Mouse (Mus musculus) midbrain, postnatal 0 days (tissue): ENCODE data around the gene Nod2. TPM values are rescaled to one million over a fixed set of nuclear protein-coding genes. Genes with fewer than 3 reads are reported as not detected.

Experiments
- ATAC-seq: fragments of 200-750 bp; cut with Nextera tagmentation; 2 replicates; pipeline ENCODE4 v1.8.0; 2017; ENCODE audit warnings: moderate number of reproducible peaks, mild to moderate bottlenecking, moderate TSS enrichment, moderate library complexity; ENCODE audit not compliant: low FRiP score
- DNase-seq: peaks from one replicate; pipeline ENCODE4 v3.0.0-alpha.2; 2015; ENCODE audit warnings: low spot score
- H3K27ac ChIP-seq: fragments of 300-500 bp; sonication (generic); 2 replicates; pipeline ENCODE4 v1.5.1; 2014; ENCODE audit warnings: low read depth, mild to moderate bottlenecking, low read length, mixed read lengths
- H3K27me3 ChIP-seq: fragments of 300-500 bp; sonication (generic); 2 replicates; pipeline ENCODE4 v1.6.1; 2014; ENCODE audit warnings: low read length, control low read depth, mixed read lengths; ENCODE audit not compliant: insufficient read depth
- H3K36me3 ChIP-seq: fragments of 300-500 bp; sonication (generic); 2 replicates; pipeline ENCODE4 v1.6.1; 2014; ENCODE audit warnings: low read length, control low read depth, mixed read lengths; ENCODE audit not compliant: insufficient read depth
- H3K4me1 ChIP-seq: fragments of 300-500 bp; sonication (generic); 2 replicates; pipeline ENCODE4 v1.6.1; 2014; ENCODE audit warnings: mild to moderate bottlenecking, control low read depth, antibody characterized with exemption, low read length, mixed read lengths; ENCODE audit not compliant: insufficient read depth
- H3K4me2 ChIP-seq: fragments of 300-500 bp; sonication (generic); 2 replicates; pipeline ENCODE4 v1.6.1; 2014; ENCODE audit warnings: low read depth, mild to moderate bottlenecking, low read length, mixed read lengths; ENCODE audit not compliant: poor library complexity, severe bottlenecking
- H3K4me3 ChIP-seq: fragments of 300-500 bp; sonication (generic); 2 replicates; pipeline ENCODE4 v1.5.1; 2014; ENCODE audit warnings: low read depth, mild to moderate bottlenecking, low read length, moderate library complexity
- H3K9ac ChIP-seq: fragments of 300-500 bp; sonication (generic); replicated peaks from 2 replicates; pipeline ENCODE4 v1.6.1; 2014; ENCODE audit warnings: mild to moderate bottlenecking, low read length, moderate library complexity, mixed read lengths; ENCODE audit not compliant: poor library complexity, severe bottlenecking
- H3K9me3 ChIP-seq: fragments of 300-500 bp; sonication (generic); 2 replicates; pipeline ENCODE4 v1.6.1; 2016; ENCODE audit warnings: low read length, control low read depth
- CTCF ChIP-seq: IDR thresholded peaks from 2 replicates; pipeline ENCODE4 v1.5.1; 2016; ENCODE audit warnings: antibody characterized with exemption, mild to moderate bottlenecking
- WGBS: fragments of 180-500 bp; shearing (Covaris S2); extraction: QIAGEN DNeasy Blood & Tissue Kit; methylation state at CpG from one replicate; pipeline ENCODE4 v1.1.7; 2014; 5-methylcytosine and 5-hydroxymethylcytosine counted together
- polyA plus RNA-seq: library from polyadenylated mRNA; unstranded; fragments of >200 nt; fragmentation: Nextera tagmentation; extraction: Ambion mirVana; gene quantifications from 2 replicates; pipeline ENCODE4 v1.2.1, GENCODE M21; 2015
- total RNA-seq: library from RNA; depleted of rRNA; stranded (reverse); fragments of >200 nt; gene quantifications from 2 replicates; pipeline ENCODE4 v1.2.3, GENCODE M21; 2014

The Nod2 gene
- total and polyA plus RNA-seq, 2 experiments from 2014 or later, result 0.17 to 0.88 TPM

DNA sequence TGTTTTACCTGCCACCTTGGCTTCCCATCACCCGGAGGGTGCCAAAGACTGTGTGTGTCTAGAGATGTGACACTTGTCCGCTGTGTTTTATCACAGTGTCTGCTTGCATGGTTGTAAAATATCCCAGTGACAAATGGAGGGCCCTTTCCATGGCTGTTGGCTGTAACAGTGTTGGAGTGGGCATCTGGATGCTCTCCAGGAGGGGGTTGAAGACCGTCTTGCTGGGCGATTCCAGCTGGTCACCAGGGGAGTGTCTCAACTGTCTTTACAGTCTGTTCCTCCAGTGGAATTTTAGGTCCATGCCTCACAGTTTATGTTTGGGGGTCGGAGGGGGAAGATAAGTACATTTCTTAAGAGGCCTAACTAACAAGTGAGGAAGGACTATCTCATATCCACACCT lies 26.2 kb upstream of the Nod2 start:
- no peak overlapping the region for H3K9ac ChIP-seq
- H3K27me3 ChIP-seq, result no peaks in the 10 kb centered on the region
- H3K36me3 ChIP-seq, result no peaks in the 10 kb centered on the region
- TF ChIP-seq CTCF, result no peak
- no peak overlapping the region for H3K4me2 ChIP-seq
- ATAC-seq, result no peak
- DNase-seq, result no peak
- 63% methylated on average over 5 of the region's 5 CpGs for WGBS
- H3K9me3 ChIP-seq, result no peaks in the 10 kb centered on the region
- H3K4me1 ChIP-seq, result no peaks in the 10 kb centered on the region
- H3K4me3 ChIP-seq, result no peak overlapping the region
- no peak overlapping the region for H3K27ac ChIP-seq

DNA sequence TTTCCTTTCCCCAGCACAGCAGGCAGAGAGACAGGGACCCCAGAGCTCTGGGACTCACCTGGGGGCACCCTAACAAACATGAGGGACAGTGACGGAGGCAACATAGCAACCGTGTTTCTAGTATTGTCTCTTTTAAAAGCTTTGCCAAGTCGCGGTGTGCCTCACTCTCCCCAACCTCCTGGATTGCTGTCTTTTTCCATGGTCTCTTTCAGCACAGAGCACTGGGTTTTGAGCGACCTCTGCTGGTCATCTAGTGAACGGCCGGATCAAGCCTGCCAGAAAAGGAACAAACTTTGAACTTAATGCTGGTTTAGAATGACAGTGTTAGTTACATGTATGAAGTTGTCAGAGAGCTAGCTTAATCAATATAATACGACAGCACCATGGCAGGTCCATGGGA lies 25.7 kb upstream of the Nod2 start:
- Histone ChIP-seq H3K27ac (no peak overlapping the region), H3K4me1 (no peaks in the 10 kb centered on the region), H3K4me2 (no peak overlapping the region), H3K36me3 (no peaks in the 10 kb centered on the region), H3K9ac (no peak overlapping the region), H3K9me3 (no peaks in the 10 kb centered on the region), H3K4me3 (no peak overlapping the region), H3K27me3 (no peaks in the 10 kb centered on the region)
- 0% methylated on average over 8 of the region's 8 CpGs for WGBS
- DNase-seq (peak; percentile 85), ATAC-seq (0 out of 2 replicates have a peak, but pooled peaks have one; percentile 52)
- peak; percentile 99 for TF ChIP-seq CTCF

DNA sequence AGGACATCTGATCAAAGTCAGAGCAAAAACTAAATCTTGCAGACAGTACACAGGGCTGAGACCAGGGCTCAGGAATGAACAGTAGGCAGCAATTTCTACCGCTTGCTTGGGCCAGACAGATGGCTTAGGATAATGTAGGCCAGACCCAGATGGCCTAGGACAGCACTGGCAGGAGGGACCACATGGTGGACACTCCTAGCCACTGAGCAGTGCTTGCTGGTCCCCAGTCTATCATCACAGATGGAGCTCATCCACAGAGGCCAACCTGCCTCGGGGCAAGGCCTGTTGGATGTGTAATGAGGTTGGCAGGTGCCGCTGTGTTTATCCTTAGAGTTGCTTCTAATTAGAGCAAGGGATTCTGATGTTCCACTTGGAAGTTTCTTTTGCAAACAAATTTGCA lies 23.8 kb upstream of the Nod2 start:
- Histone ChIP-seq H3K4me1 (no peaks in the 10 kb centered on the region), H3K9ac (no peak overlapping the region), H3K9me3 (no peaks in the 10 kb centered on the region), H3K4me3 (no peak overlapping the region), H3K36me3 (no peaks in the 10 kb centered on the region), H3K4me2 (no peak overlapping the region), H3K27me3 (no peaks in the 10 kb centered on the region), H3K27ac (no peak overlapping the region)
- 68% methylated on average over 3 of the region's 3 CpGs for WGBS
- no peak for ATAC-seq
- TF ChIP-seq CTCF, result no peak
- DNase-seq, result peak; percentile 61

DNA sequence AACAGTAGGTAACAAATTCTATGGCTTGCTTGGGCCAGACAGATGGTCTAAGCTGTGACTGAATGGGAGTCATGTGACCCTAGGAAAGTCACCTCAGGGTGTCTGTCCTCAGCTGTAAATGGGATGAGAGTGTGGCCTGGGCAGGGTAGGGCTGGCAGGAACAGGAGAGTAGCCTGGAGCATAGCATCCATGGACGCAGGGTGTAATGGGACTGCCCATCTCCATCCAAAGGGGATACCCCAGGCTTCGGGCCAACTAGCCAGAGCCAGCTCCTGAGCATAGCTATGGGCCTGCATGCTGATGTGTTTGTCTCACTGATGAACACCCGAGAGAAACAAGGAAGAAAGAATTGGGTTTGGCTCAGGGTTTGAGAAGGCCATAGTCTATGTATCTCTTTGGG lies 22.8 kb upstream of the Nod2 start:
- Histone ChIP-seq H3K9ac (no peak overlapping the region), H3K36me3 (no peaks in the 10 kb centered on the region), H3K9me3 (no peaks in the 10 kb centered on the region), H3K27ac (no peak overlapping the region), H3K27me3 (no peaks in the 10 kb centered on the region), H3K4me2 (no peak overlapping the region), H3K4me1 (no peaks in the 10 kb centered on the region), H3K4me3 (no peak overlapping the region)
- no peak for ATAC-seq
- TF ChIP-seq CTCF, result no peak
- 75% methylated on average over 3 of the region's 3 CpGs for WGBS
- DNase-seq, result no peak

DNA sequence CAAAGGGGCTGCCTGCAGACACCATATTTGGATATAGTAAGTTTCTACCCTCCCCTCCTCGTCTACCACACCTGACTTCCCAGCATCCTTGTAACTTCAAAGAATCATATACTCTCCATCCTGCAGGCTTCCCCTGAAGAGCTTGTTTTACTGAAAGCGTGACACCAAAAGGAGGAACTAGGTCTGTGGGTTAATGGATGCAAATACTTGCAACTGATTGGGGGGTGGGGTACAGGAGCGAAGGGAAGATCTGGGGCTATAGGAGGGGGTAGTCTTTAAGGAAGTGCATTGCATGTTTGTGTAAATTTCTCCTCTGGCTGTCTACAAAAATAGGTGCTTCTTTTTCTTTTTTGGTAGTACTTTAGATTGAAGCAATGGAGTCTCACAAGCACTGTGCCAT lies 20.7 kb upstream of the Nod2 start:
- H3K4me2 ChIP-seq, result no peak overlapping the region
- 75% methylated on average over 3 of the region's 3 CpGs for WGBS
- H3K9me3 ChIP-seq, result no peaks in the 10 kb centered on the region
- H3K4me3 ChIP-seq, result no peak overlapping the region
- ATAC-seq (no peak), DNase-seq (no peak)
- H3K27me3 ChIP-seq, result no peaks in the 10 kb centered on the region
- no peaks in the 10 kb centered on the region for H3K4me1 ChIP-seq
- no peak overlapping the region for H3K27ac ChIP-seq
- no peaks in the 10 kb centered on the region for H3K36me3 ChIP-seq
- no peak overlapping the region for H3K9ac ChIP-seq
- no peak for TF ChIP-seq CTCF

DNA sequence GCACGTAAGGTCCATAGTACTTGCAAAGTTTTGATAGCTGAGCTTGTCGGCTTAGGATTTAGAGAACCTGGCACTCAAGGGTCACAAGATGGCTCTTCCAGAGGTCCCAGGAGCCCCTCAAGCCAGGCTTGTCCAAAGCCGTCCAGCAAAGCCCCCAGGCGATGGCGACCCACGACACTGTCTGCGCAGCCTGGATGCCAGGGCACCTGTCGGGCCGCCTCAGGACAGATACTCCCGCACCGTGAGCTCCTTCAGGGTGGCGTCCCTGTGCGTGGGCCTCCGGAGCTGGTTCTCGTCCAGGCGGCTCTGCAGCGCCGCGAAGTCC lies 20.2 kb upstream of the Nod2 start:
- peak overlapping the region; percentile 86 for H3K4me2 ChIP-seq
- 10% methylated on average over 19 of the region's 19 CpGs for WGBS
- H3K4me1 ChIP-seq, result no peaks in the 10 kb centered on the region
- ATAC-seq, result no peak
- TF ChIP-seq CTCF, result no peak
- H3K27me3 ChIP-seq, result no peaks in the 10 kb centered on the region
- peak overlapping the region; percentile 79 for H3K9ac ChIP-seq
- no peaks in the 10 kb centered on the region for H3K9me3 ChIP-seq
- H3K36me3 ChIP-seq, result no peaks in the 10 kb centered on the region
- peak overlapping the region; percentile 51 for H3K4me3 ChIP-seq
- DNase-seq, result no peak
- peak overlapping the region; percentile 86 for H3K27ac ChIP-seq
